Mouse (Mus musculus) left cerebral cortex, postnatal 36 days (tissue): ENCODE measurements around the gene Rab7. TPM values are rescaled to one million over a fixed set of nuclear protein-coding genes. Genes with fewer than 3 reads are reported as not detected.
"Not testable (repeated sequence)": the region's sequence is repeated elsewhere in the genome, so short reads cannot be mapped to it uniquely, and the experiment has no call there.

Source experiments
- DNase-seq, 2 experiments: peaks; one replicate each; pipeline ENCODE4 v3.0.0; 2021 to 2022; ENCODE audit warnings: low spot score in 2 of 2, mixed read lengths in 1 of 2
- intact Hi-C: fragments of 180-260 bp; cut with DNase I; formaldehyde crosslinking; loops from one replicate; pipeline ENCODE4 v1.15.1; 2025
- total RNA-seq, 2 experiments: library from RNA; stranded (reverse); gene quantifications; 2 replicates each; pipeline ENCODE4 v1.2.3; 2021

Gene Rab7
- total RNA-seq, 2 experiments from 2014 or later, result 323 to 336 TPM

- intact Hi-C loops, result loop anchor here (5.0 kb wide), 1 partner anchor 64 kb away; no protein-coding TSS in a partner anchor
- DNase-seq, result no peak
These were observed 31.6 kb downstream of the Rab7 start for GRCm38 (mm10) chr6:88013456-88013855.

- intact Hi-C loops, result loop anchor here (5.0 kb wide), 1 partner anchor 65 kb away; no protein-coding TSS in a partner anchor
- DNase-seq, result no peak
These were observed 32.5 kb downstream of the Rab7 start for GRCm38 (mm10) chr6:88012601-88013000.

- not testable (repeated sequence) for DNase-seq
- intact Hi-C loops, result loop anchor here (5.0 kb wide), 1 partner anchor 66 kb away; no protein-coding TSS in a partner anchor
These were observed 34.0 kb downstream of the Rab7 start for GRCm38 (mm10) chr6:88011106-88011505.

- no peak for DNase-seq
- intact Hi-C loops, result no loop called here
These were observed 35.9 kb downstream of the Rab7 start for GRCm38 (mm10) chr6:88009209-88009608.

- DNase-seq, intact Hi-C loops: not testable (repeated sequence)
These were observed 40.3 kb downstream of the Rab7 start for GRCm38 (mm10) chr6:88004773-88005172.

- no peak for DNase-seq
- intact Hi-C loops, result no loop called here
These were observed 41.6 kb downstream of the Rab7 start for GRCm38 (mm10) chr6:88003439-88003838.

GRCm38 (mm10) chr6:87998358-87998757, 46.7 kb downstream of the Rab7 start:
- no peak for DNase-seq
- intact Hi-C loops, result loop anchor here (5.0 kb wide), 1 partner anchor 86 kb away; the partner anchor contains the start of gene Hmces

GRCm38 (mm10) chr6:87997706-87998265, 47.3 kb downstream of the Rab7 start:
- intact Hi-C loops, result loop anchor here (5.0 kb wide), 1 partner anchor 85 kb away; the partner anchor contains the start of gene Hmces
- peak; percentile 62 to 73 for DNase-seq

- intact Hi-C loops, result loop anchor here (5.0 kb wide), 1 partner anchor 84 kb away; the partner anchor contains the start of gene Hmces
- no peak for DNase-seq
These were observed 48.5 kb downstream of the Rab7 start for GRCm38 (mm10) chr6:87996606-87997005.

- intact Hi-C loops, result loop anchor here (5.0 kb wide), 1 partner anchor 83 kb away; the partner anchor contains the start of gene Hmces
- DNase-seq, result no peak
These were observed 49.6 kb downstream of the Rab7 start for GRCm38 (mm10) chr6:87995519-87995918.

GRCm38 (mm10) chr6:87993790-87994571, 51.1 kb downstream of the Rab7 start:
- intact Hi-C loops, result loop anchor here (5.0 kb wide), 1 partner anchor 107 kb away; the partner anchor contains the start of gene Copg1
- peak; percentile 55 to 74 for DNase-seq

GRCm38 (mm10) chr6:87992733-87993132, 52.3 kb downstream of the Rab7 start:
- no peak for DNase-seq
- intact Hi-C loops, result loop anchor here (5.0 kb wide), 1 partner anchor 105 kb away; the partner anchor contains the start of gene Copg1

GRCm38 (mm10) chr6:87991886-87992285, 53.2 kb downstream of the Rab7 start:
- DNase-seq, result no peak
- intact Hi-C loops, result loop anchor here (5.0 kb wide), 1 partner anchor 105 kb away; the partner anchor contains the start of gene Copg1

- no peak for DNase-seq
- intact Hi-C loops, result loop anchor here (5.0 kb wide), 1 partner anchor 104 kb away; the partner anchor contains the start of gene Copg1
These were observed 53.9 kb downstream of the Rab7 start for GRCm38 (mm10) chr6:87991216-87991615.

GRCm38 (mm10) chr6:87982506-87982905, 62.6 kb downstream of the Rab7 start:
- DNase-seq, result no peak
- intact Hi-C loops, result loop anchor here (5.0 to 10.0 kb wide), 2 partner anchors 70 to 148 kb away; partner anchors contain the start of genes Gm45140, Hmces and Isy1

GRCm38 (mm10) chr6:87981547-87982256, 63.4 kb downstream of the Rab7 start, which contains the start of gene H1fx:
Gene H1fx, minus strand, starts transcription at chr6:87981637.
- peak; percentile 77 to 81 for DNase-seq
- intact Hi-C loops, result loop anchor here (5.0 to 10.0 kb wide), 2 partner anchors 69 to 147 kb away; partner anchors contain the start of genes Gm45140, Hmces and Isy1

- intact Hi-C loops, result loop anchor here (5.0 to 10.0 kb wide), 2 partner anchors 69 to 146 kb away; partner anchors contain the start of genes Gm45140, Hmces and Isy1
- peak; percentile 43 to 65 for DNase-seq
These were observed 64.0 kb downstream of the Rab7 start for GRCm38 (mm10) chr6:87981030-87981485.

GRCm38 (mm10) chr6:87980374-87981029, 64.6 kb downstream of the Rab7 start:
- intact Hi-C loops, result loop anchor here (5.0 to 10.0 kb wide), 2 partner anchors 68 to 146 kb away; partner anchors contain the start of genes Gm45140, Hmces and Isy1

More at GRCm38 (mm10) chr6:87980374-87981029, 64.6 kb downstream of the Rab7 start:
- peak; percentile 76 to 89 for DNase-seq
